Mouse (Mus musculus) thymus, postnatal 36 days (tissue): Measurements from ENCODE around the gene Epn1.

Experiments used
- DNase-seq, 2 experiments: peaks; one replicate each; pipeline ENCODE4 v3.0.0; 2022; ENCODE audit warnings: mixed read lengths in 2 of 2

The Epn1 gene

DNA sequence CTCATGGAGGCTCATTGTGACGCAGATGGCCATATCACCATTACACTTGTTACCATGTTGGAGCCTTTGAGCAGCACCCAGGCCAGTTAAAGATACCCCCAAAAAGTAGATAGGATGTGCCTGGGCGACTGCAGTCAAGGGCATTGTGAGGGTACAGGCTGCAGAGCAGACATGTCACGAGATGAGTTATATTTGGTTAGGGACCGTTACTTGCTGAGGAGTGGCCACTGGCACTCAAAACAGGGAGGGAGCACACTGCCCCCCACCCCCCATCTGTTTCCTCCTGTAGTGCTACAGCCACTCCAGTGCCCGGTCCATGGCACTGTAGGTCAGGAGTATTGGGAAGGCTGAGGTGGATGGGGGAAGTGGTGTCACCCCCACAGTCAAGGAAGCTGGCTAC, 18.7 kb downstream of the Epn1 start:
- DNase-seq = no peak

- no peak for DNase-seq
These were observed 19.8 kb downstream of the Epn1 start for GRCm38 (mm10) chr7:5099796-5100195.

- no peak for DNase-seq
These were observed 21.1 kb downstream of the Epn1 start for GRCm38 (mm10) chr7:5101066-5101663.

DNA sequence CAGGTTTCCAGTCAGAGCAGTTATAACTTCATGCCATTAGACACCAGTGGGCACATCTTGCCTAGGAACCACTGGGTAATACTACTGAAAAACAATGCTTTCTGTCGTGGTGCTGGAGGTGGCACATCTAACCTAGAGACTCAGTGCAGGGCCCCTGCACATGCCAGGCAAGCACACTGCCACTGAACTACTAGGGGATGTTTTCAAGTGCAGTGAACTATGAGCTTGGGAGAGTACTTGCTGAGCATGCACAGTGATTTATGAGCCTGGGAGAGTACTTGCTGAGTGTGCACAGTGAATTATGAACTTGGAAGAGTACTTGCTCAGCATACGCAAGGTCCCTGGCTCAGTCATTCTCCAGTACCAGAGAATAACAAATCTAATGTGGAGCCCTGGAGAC, 22.5 kb downstream of the Epn1 start:
- DNase-seq = no peak

DNA sequence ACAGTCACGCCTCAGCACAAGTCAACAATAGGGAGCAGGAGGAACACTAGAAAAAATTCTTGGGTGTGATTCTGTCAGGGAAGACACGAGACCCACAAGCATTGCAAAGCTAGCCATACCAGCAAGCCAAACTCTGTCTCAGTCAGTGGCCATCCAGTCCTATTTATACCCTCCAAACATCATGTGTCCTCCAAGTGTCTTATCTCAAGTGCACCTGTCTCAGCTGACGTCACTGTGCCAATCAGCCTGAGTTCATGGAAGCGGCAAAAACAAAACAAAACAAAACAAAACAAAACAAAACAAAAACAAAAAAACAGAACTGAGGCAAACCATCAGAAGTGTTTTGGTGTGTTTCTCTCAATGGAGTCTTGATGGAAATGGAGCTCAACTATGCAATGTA, 28.2 kb downstream of the Epn1 start:
- no peak for DNase-seq

DNA sequence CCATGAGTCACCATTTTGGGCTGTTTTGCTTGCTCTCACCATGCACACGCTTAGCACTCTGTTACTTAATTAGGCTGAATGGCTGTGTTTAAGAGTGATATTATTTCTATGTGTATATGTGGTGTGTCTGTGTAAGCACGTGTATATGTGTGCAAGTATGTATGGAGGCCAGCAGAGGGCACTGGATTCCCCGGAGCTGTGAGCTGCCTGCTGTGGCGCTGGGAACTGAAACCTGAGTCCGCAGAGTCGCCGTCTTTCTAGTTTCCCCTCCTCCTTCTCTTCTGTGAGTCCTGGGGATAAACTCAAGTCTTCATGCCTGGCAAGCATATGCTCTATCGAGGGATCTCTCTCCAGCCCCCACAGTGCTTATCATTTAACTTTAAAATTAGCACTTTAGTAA, 29.3 kb downstream of the Epn1 start:
- DNase-seq = no peak

- DNase-seq = no peak
These were observed 32.7 kb downstream of the Epn1 start for GRCm38 (mm10) chr7:5112701-5113100.

DNA sequence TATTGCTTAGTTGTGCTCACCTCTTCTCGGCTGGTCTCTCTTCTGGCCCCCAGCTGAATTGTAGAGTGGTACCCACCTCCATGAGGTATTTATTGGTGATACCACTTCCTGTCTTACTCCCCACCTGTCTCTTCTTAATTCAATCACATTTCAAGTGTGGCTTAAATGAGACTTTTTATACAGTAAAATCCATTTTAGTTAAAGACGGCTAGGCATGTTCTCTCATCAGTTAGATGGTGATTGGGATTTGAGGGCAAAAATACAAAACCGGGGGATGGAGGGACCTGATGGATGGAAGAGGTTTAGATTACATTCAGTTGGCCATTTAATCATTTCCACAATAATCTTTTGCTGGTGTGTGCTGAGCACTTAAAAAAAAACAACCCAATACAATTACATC, 36.8 kb downstream of the Epn1 start, which contains the start of gene Rfpl4:
TSS of gene Rfpl4 (minus strand) at position 101 of the 400 bp plus-strand sequence.
- DNase-seq = no peak

DNA sequence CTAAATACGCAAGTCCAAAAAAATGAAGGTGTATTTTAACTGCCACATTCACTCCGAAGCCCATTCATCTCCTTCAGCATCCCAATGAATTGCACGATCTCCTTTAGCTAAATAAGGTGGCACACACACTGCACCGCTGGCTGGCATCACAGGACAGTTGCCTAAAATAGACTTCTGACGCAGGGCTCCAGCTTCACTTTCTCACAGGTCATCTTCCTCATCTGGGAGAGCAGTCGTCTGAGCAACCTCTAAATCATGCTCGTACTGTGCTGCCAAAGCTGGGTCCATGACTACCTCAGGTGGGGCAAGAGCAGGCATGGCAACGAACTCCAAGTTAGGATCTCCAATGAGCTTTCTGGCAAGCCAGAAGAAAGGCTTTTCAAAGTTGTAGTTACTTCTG, 45.0 kb downstream of the Epn1 start:
- DNase-seq = no peak

GRCm38 (mm10) chr7:5125549-5126406, 45.7 kb downstream of the Epn1 start, which contains the start of gene Rasl2-9:
Gene Rasl2-9, minus strand, starts transcription at chr7:5125950.
- DNase-seq = peak; percentile 62 to 63
